Mouse (Mus musculus) gastrocnemius, postnatal 4 days (tissue): ENCODE data around the gene Txndc12. TPM values are rescaled to one million over a fixed set of nuclear protein-coding genes. Genes with fewer than 3 reads are reported as not detected.

Experiments used
- DNase-seq, 2 experiments: peaks; one replicate each; pipeline ENCODE4 v3.0.0; 2021 to 2022; ENCODE audit warnings: low spot score in 2 of 2, mixed read lengths in 2 of 2
- total RNA-seq, 2 experiments: library from RNA; stranded (reverse); gene quantifications; 2 replicates each; pipeline ENCODE4 v1.2.3; 2021

Txndc12 gene
- total RNA-seq, 2 experiments from 2014 or later: 37.2 to 41.1 TPM

DNA sequence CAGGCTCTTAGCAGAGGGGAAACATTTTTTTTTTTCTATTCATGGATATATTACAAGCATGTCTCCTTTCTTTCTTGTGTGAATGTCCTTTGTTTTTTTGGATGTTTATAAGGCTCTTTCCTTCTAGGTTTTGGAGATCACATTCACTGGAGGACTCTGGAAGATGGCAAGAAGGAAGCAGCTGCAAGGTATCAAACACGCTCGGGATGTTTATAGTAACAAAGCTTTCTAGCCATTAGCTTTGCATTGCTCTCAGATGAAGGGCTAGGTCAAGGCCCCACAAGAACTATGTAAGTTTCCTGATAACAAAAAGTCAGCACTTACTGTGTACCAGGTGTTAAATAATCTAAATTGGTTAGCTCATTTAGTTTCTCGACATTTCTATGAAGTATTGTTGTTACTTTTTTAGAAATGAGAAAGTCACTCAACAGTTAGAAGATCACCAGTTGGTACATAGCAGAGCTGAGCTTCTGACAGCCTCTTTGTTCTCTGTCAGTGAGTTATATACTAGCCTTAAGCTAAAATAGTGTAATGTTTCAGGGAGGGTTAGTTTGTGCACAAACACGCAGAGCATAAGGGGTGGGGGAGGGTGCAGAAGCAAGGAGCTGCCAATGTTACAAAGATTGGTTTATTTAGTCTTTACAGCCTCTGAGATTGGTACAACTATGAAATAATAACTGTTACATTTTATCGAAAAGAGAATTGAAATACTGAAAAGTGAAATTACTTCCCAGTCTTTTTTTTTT, 11.6 kb downstream of the Txndc12 start:
- no peak for DNase-seq

GRCm38 (mm10) chr4:108847715-108848504, 13.5 kb downstream of the Txndc12 start, which contains the start of gene Kti12:
TSS of gene Kti12 (plus strand) at chr4:108847785.
- peak; percentile 50 to 80 for DNase-seq

DNA sequence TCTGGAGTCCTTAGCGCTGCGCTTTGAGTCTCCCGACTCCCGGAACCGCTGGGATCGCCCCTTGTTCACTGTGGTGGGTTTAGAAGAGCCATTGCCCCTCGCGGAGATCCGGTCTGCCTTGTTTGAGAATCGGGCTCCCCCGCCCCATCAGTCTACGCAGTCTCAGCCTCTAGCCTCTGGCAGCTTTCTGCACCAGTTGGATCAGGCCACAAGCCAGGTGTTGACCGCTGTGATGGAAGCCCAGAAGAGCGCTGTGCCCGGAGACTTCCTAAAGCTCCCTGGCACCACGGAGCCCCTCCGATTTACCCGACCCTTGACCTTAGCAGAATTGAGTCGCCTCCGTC, 14.1 kb downstream of the Txndc12 start, which contains the start of gene A730015C16Rik:
Gene A730015C16Rik, minus strand, starts transcription at position 115 of the 344 bp plus-strand sequence.
- peak in 1 of 2 experiments; percentile 23 for DNase-seq

GRCm38 (mm10) chr4:108866806-108867205, 32.4 kb downstream of the Txndc12 start:
- DNase-seq: no peak

- DNase-seq: peak; percentile 42 to 70
These were observed 35.5 kb downstream of the Txndc12 start for GRCm38 (mm10) chr4:108869730-108870374.

- no peak for DNase-seq
These were observed 39.3 kb downstream of the Txndc12 start for GRCm38 (mm10) chr4:108873746-108874145.

DNA sequence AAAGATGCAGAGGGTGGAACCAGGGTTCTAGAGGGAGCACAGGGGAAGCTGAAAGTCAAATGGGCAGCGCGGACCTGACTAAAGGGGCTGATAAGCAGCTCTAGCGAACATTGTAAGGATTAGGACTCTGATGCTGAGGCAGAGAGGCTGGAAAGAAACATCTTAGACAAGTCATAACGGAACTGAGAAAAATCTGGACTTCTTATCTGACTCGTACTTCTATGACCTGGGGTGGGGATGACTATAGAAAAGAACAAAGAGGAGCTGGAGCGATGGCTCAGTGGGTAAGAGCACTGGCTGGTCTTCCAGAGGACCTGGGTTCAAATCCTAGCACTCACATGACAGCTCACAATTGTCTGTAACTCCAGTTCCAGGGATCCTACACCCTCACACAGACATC, 43.5 kb downstream of the Txndc12 start:
- DNase-seq: no peak

- peak; percentile 25 to 31 for DNase-seq
These were observed 44.8 kb downstream of the Txndc12 start, which contains the start of gene Rab3b for GRCm38 (mm10) chr4:108878963-108879822. TSS of gene Rab3b (plus strand) at chr4:108879063.

- no peak for DNase-seq
These were observed 49.4 kb downstream of the Txndc12 start for GRCm38 (mm10) chr4:108883815-108884214.

DNA sequence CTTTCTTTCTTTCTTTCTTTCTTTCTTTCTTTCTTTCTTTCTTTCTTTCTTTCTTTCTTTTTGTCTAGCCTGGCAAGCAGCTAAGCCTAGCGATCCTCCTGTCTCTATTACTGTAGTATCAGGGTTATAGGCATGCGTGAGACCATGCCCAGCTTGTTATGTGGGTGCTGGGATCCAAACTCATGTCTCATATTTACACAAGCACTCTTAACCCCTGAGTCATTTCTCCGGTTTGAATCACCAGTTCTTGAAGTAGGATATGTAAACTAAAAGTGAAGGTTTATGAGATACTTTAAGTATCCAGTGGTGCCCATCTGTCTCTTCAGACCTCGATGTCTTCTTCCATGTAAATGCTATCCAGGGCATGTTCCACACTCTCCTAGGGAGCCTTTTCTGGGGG, 53.1 kb downstream of the Txndc12 start:
- no peak for DNase-seq

DNA sequence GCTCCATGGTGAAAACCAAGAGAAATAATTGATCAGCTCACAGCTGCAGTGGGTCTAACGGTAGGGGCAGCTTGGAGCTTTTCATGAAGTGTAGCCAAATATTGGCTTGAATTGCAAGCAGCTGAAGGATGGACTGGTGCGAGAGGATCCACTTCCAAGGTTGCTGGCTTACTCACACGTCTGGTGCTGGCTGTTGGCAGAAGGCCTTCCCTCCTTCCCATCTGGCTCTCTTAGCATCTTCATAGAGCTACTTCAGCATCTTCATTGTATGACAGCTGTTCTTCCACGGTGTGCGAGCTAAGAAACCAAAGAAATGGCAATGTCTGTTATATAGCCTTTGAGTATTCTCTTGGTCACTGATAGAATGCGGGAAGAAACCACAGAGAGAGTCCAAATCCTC, 56.5 kb downstream of the Txndc12 start:
- DNase-seq: no peak

DNA sequence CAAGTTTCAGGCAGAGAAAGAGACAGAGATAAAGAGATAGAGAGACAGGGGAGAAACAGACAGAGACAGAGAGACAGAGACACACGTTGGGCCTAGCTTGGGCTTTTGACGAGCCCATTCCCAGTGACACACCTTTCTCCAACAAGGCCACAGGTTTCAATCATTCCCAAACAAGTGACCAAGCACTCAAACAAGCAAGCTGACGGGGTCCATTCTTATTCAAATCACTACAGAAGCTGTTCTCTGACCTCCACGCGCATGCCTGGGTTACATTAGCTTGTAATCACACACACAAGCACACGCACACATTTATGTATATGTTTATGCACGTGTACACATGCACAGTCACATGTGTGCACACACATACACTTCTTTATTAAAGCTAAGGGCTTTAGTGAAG, 66.0 kb downstream of the Txndc12 start:
- DNase-seq: no peak

GRCm38 (mm10) chr4:108902886-108903285, 68.5 kb downstream of the Txndc12 start:
- no peak for DNase-seq

DNA sequence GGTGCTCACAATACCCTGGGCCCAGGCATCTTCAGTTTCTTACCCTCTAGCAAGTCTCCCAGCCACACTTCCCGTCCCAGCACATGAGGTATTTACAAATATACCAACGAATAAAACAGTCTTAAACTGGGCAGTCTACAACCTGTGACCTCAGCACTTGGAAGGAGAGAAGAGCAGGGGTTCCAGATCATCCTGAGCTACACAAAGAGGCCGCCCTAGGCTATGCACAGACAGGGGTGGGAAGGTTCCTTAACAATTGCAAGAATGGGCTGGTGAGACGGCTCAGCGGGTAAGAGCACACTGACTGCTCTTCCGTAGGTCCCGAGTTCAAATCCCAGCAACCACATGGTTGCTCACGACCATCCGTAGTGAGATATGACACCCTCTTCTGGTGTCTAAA, 68.9 kb downstream of the Txndc12 start:
- DNase-seq: no peak

DNA sequence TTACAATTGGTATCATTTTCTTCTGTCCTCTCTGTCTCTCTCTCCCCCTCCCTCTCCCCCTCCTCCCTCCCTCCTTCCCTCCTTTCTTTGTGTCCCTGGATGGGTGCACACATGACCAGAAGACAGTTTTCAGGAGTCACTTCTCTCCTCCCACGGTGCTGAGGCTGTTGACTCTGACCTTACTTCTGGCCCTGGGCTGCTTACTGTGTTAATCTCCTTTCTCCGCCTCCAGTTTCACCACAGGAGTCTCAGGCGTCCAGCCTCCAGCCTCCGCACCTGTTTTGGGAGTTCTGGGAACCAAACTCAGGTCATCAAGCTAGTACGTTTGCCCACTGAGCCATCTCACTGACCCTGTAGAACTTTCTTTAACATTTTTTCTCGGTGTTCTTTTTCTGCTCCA, 69.7 kb downstream of the Txndc12 start:
- DNase-seq: no peak

DNA sequence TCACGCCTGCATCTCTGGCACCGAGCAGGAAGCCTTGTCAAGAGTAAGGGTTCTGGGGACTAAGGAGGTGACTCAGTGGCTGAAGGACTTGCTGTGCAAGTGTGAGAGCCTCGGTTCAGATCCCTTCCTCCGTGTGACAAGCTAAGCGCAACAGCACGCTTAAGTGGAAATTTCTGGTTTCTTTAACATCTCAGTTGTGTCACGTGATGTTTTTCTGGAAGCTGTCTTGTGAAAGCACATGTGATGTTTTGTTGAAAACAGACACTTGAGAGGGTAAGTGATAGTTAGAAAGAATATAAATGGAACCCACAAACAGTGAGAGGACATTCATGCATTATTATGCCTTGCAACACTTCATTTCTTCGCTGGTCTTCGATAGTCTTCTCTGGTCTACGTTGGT, 70.4 kb downstream of the Txndc12 start:
- no peak for DNase-seq

- no peak for DNase-seq
These were observed 71.5 kb downstream of the Txndc12 start for GRCm38 (mm10) chr4:108905859-108906258.

GRCm38 (mm10) chr4:108907475-108907874, 73.1 kb downstream of the Txndc12 start:
- no peak for DNase-seq

- DNase-seq: no peak
These were observed 75.5 kb downstream of the Txndc12 start for GRCm38 (mm10) chr4:108909872-108910425.
